Mouse (Mus musculus): Measurements from ENCODE around the gene Mical2.

Gene Mical2

GRCm38 (mm10) chr7:112225615-112226262 is at the start of gene Mical2:
Gene Mical2 (plus strand): TSS chr7:112225856.
- peak; percentile 77 for DNase-seq (ENCODE audit: low read depth, low spot score)

- no peak for DNase-seq (ENCODE audit: low read depth, low spot score)
Measured at GRCm38 (mm10) chr7:112176627-112177026, 49.0 kb upstream of the Mical2 start.

GRCm38 (mm10) chr7:112180235-112180705 is 45.4 kb upstream of the Mical2 start:
- DNase-seq (ENCODE audit: low read depth, low spot score) = peak; percentile 80

GRCm38 (mm10) chr7:112183258-112183841 is 42.3 kb upstream of the Mical2 start:
- peak; percentile 81 for DNase-seq (ENCODE audit: low read depth, low spot score)

- DNase-seq (ENCODE audit: low read depth, low spot score) = no peak
Measured at GRCm38 (mm10) chr7:112184519-112185225, 41.0 kb upstream of the Mical2 start.

- DNase-seq (ENCODE audit: low read depth, low spot score) = no peak
Measured at GRCm38 (mm10) chr7:112185226-112185745, 40.4 kb upstream of the Mical2 start.

GRCm38 (mm10) chr7:112186871-112187270 is 38.8 kb upstream of the Mical2 start:
- DNase-seq (ENCODE audit: low read depth, low spot score) = no peak

- no peak for DNase-seq (ENCODE audit: low read depth, low spot score)
Measured at GRCm38 (mm10) chr7:112187536-112188459, 37.9 kb upstream of the Mical2 start.

GRCm38 (mm10) chr7:112192237-112192636 is 33.4 kb upstream of the Mical2 start:
- DNase-seq (ENCODE audit: low read depth, low spot score) = no peak

GRCm38 (mm10) chr7:112192778-112193177 is 32.9 kb upstream of the Mical2 start:
- DNase-seq (ENCODE audit: low read depth, low spot score) = no peak

- DNase-seq (ENCODE audit: low read depth, low spot score) = no peak
Measured at GRCm38 (mm10) chr7:112194286-112194685, 31.4 kb upstream of the Mical2 start.

- no peak for DNase-seq (ENCODE audit: low read depth, low spot score)
Measured at GRCm38 (mm10) chr7:112197461-112197860, 28.2 kb upstream of the Mical2 start.

GRCm38 (mm10) chr7:112199343-112199742 is 26.3 kb upstream of the Mical2 start:
- DNase-seq (ENCODE audit: low read depth, low spot score) = no peak

GRCm38 (mm10) chr7:112200761-112201160 is 24.9 kb upstream of the Mical2 start:
- no peak for DNase-seq (ENCODE audit: low read depth, low spot score)

- no peak for DNase-seq (ENCODE audit: low read depth, low spot score)
Measured at GRCm38 (mm10) chr7:112202194-112202593, 23.5 kb upstream of the Mical2 start.

- DNase-seq (ENCODE audit: low read depth, low spot score) = no peak
Measured at GRCm38 (mm10) chr7:112202843-112203242, 22.8 kb upstream of the Mical2 start.

GRCm38 (mm10) chr7:112203937-112204336 is 21.7 kb upstream of the Mical2 start:
- no peak for DNase-seq (ENCODE audit: low read depth, low spot score)

GRCm38 (mm10) chr7:112204380-112204963 is 21.2 kb upstream of the Mical2 start:
- DNase-seq (ENCODE audit: low read depth, low spot score) = no peak

- DNase-seq (ENCODE audit: low read depth, low spot score) = no peak
Measured at GRCm38 (mm10) chr7:112205513-112205912, 20.1 kb upstream of the Mical2 start.

GRCm38 (mm10) chr7:112207717-112208116 is 17.9 kb upstream of the Mical2 start:
- DNase-seq (ENCODE audit: low read depth, low spot score) = no peak

Measured in retina, postnatal 7 days (tissue).